Mouse (Mus musculus) lung, postnatal 10 days (tissue): ENCODE measurements around the gene Shmt2.

ENCODE experiments used
- DNase-seq: peaks from one replicate; pipeline ENCODE4 v3.0.0; 2021

Gene Shmt2

GRCm38 (mm10) chr10:127522088-127522581, at the start of gene Shmt2:
TSS of gene Shmt2 (minus strand) at chr10:127522444.
- DNase-seq: peak; percentile 90

GRCm38 (mm10) chr10:127570937-127571641, 48.8 kb upstream of the Shmt2 start:
- peak; percentile 56 for DNase-seq

- DNase-seq: peak; percentile 44
These were observed 48.1 kb upstream of the Shmt2 start for GRCm38 (mm10) chr10:127570384-127570783.

- DNase-seq: peak; percentile 91
These were observed 47.2 kb upstream of the Shmt2 start for GRCm38 (mm10) chr10:127569450-127569849.

- no peak for DNase-seq
These were observed 44.5 kb upstream of the Shmt2 start for GRCm38 (mm10) chr10:127566553-127567326.

- DNase-seq: peak; percentile 48
These were observed 42.1 kb upstream of the Shmt2 start for GRCm38 (mm10) chr10:127564301-127564700.

GRCm38 (mm10) chr10:127563840-127564239, 41.6 kb upstream of the Shmt2 start:
- DNase-seq: no peak

GRCm38 (mm10) chr10:127561145-127561544, 38.9 kb upstream of the Shmt2 start:
- DNase-seq: no peak

GRCm38 (mm10) chr10:127557397-127557796, 35.2 kb upstream of the Shmt2 start:
- DNase-seq: no peak

GRCm38 (mm10) chr10:127555703-127556102, 33.5 kb upstream of the Shmt2 start:
- DNase-seq: peak; percentile 52

GRCm38 (mm10) chr10:127549892-127550291, 27.6 kb upstream of the Shmt2 start:
- no peak for DNase-seq

GRCm38 (mm10) chr10:127548236-127548635, 26.0 kb upstream of the Shmt2 start:
- no peak for DNase-seq

- DNase-seq: no peak
These were observed 24.3 kb upstream of the Shmt2 start for GRCm38 (mm10) chr10:127546505-127546904.

- DNase-seq: no peak
These were observed 22.1 kb upstream of the Shmt2 start for GRCm38 (mm10) chr10:127544375-127544774.

- DNase-seq: no peak
These were observed 21.7 kb upstream of the Shmt2 start for GRCm38 (mm10) chr10:127543916-127544315.

- DNase-seq: no peak
These were observed 20.5 kb upstream of the Shmt2 start for GRCm38 (mm10) chr10:127542720-127543119.

- peak; percentile 69 for DNase-seq
These were observed 19.8 kb upstream of the Shmt2 start for GRCm38 (mm10) chr10:127542084-127542483.

GRCm38 (mm10) chr10:127541510-127541909, 19.3 kb upstream of the Shmt2 start:
- DNase-seq: no peak

GRCm38 (mm10) chr10:127537854-127538583, 15.8 kb upstream of the Shmt2 start:
- DNase-seq: peak; percentile 90

- DNase-seq: peak; percentile 60
These were observed 14.5 kb upstream of the Shmt2 start for GRCm38 (mm10) chr10:127536586-127537314.

- DNase-seq: no peak
These were observed 12.7 kb upstream of the Shmt2 start for GRCm38 (mm10) chr10:127534929-127535384.
